Mouse (Mus musculus) liver, embryonic 15.5 days (tissue): Measurements from ENCODE around the gene Rapgef3. TPM values are rescaled to one million over a fixed set of nuclear protein-coding genes. Genes with fewer than 3 reads are reported as not detected.
A peak's percentile ranks its signal among the peaks of the same experiment; 100 is the strongest.

Experiments used
- ATAC-seq: fragments of 200-750 bp; cut with Nextera tagmentation; 2 replicates; pipeline ENCODE4 v1.8.0; 2017; ENCODE audit warnings: moderate number of reproducible peaks, mild to moderate bottlenecking, moderate library complexity; ENCODE audit not compliant: insufficient read depth
- H3K27ac ChIP-seq: fragments of 300-500 bp; sonication (generic); replicated peaks from 2 replicates; pipeline ENCODE4 v1.5.1; 2015; ENCODE audit warnings: mild to moderate bottlenecking, inconsistent platforms
- H3K27me3 ChIP-seq: fragments of 300-500 bp; sonication (generic); 2 replicates; pipeline ENCODE4 v1.6.1; 2015; ENCODE audit warnings: mild to moderate bottlenecking, inconsistent platforms
- H3K36me3 ChIP-seq: fragments of 300-500 bp; sonication (generic); replicated peaks from 2 replicates; pipeline ENCODE4 v1.6.1; 2015; ENCODE audit warnings: moderate library complexity, mild to moderate bottlenecking, inconsistent platforms
- H3K4me1 ChIP-seq: fragments of 300-500 bp; sonication (generic); replicated peaks from 2 replicates; pipeline ENCODE4 v1.6.1; 2015; ENCODE audit warnings: inconsistent platforms
- H3K4me2 ChIP-seq: fragments of 300-500 bp; sonication (generic); 2 replicates; pipeline ENCODE4 v1.6.1; 2015; ENCODE audit warnings: moderate library complexity, mild to moderate bottlenecking, inconsistent platforms
- H3K4me3 ChIP-seq: fragments of 300-500 bp; sonication (generic); replicated peaks from 2 replicates; pipeline ENCODE4 v1.5.1; 2015; ENCODE audit warnings: mild to moderate bottlenecking, inconsistent platforms
- H3K9ac ChIP-seq: fragments of 300-500 bp; sonication (generic); 2 replicates; pipeline ENCODE4 v1.6.1; 2015; ENCODE audit warnings: moderate library complexity, mild to moderate bottlenecking, inconsistent platforms
- H3K9me3 ChIP-seq: fragments of 300-500 bp; sonication (generic); replicated peaks from 2 replicates; pipeline ENCODE4 v1.6.1; 2016; ENCODE audit warnings: inconsistent platforms
- WGBS: fragments of 180-500 bp; shearing (Covaris S2); methylation state at CpG from one replicate; pipeline ENCODE4 v1.1.7; 2015; ENCODE audit warnings: mixed read lengths; ENCODE audit not compliant: insufficient replicate concordance; 5-methylcytosine and 5-hydroxymethylcytosine counted together
- polyA plus RNA-seq: library from polyadenylated mRNA; unstranded; fragments of >200 nt; fragmentation: Nextera tagmentation; extraction: Ambion mirVana; gene quantifications from 2 replicates; pipeline ENCODE4 v1.2.1, GENCODE M21; 2015

The Rapgef3 gene
- polyA plus RNA-seq, 1 experiment from 2014 or later = 2.1 TPM

DNA sequence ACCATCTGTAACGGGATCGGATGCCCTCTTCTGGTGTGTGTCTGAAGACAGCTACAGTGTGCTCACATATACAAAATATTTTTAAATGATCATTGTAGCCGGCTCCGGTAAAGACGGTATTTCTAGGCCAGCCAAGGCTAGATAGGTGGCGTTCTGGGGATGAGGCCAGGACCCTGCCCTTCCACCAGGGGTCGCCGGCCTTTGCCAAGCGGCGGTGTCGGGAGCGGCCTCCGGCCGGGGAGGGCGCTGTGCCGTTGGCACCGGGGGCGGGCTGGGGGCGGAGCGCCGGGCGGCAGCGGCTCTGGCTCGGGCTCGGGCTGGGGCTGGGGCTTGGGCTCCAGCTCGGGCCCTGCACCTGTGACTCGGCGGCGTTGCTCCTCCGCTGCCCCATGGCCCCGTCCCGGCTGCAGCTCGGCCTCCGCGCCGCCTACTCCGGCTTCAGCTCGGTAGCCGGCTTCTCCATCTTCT lies 16.4 kb upstream of the Rapgef3 start:
- H3K9ac ChIP-seq = peak overlapping the region; percentile 98
- ATAC-seq = peak; percentile 78
- 0 out of 2 replicates have a peak, but pooled peaks cover 9% of the 10 kb centered on the region for H3K36me3 ChIP-seq
- no peaks in the 10 kb centered on the region for H3K9me3 ChIP-seq
- peaks cover 23% of the 10 kb centered on the region for H3K27me3 ChIP-seq
- H3K27ac ChIP-seq = peak overlapping the region; percentile 98
- H3K4me3 ChIP-seq = peak overlapping the region; percentile 94
- peaks cover 75% of the 10 kb centered on the region for H3K4me1 ChIP-seq
- H3K4me2 ChIP-seq = peak overlapping the region; percentile 74
- WGBS = 2% methylated on average over 39 of the region's 39 CpGs

DNA sequence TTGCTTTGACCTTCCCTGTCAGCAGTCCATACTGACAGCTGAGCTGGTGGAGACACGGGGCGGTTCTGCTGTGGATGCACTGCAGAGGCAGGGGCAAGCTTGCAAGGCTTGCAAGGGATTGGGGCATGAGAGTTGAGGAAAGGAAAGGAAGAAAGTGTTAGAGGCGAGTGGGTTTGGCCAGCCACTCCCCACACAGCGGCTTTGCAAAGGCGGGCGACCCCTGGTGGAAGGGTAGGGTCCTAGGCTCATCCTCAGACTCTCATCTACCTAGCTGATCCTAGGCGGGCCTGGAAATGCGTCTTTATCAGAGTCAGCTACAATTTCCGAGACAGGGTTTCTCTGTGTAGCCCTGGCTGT lies 15.0 kb upstream of the Rapgef3 start:
- Histone ChIP-seq H3K9me3 (no peaks in the 10 kb centered on the region), H3K27me3 (peaks cover 26% of the 10 kb centered on the region), H3K4me2 (peak overlapping the region; percentile 51), H3K9ac (no peak overlapping the region; the same call in 1 of the 2 replicates), H3K4me3 (peak overlapping the region; percentile 33), H3K27ac (no peak overlapping the region), H3K36me3 (0 out of 2 replicates have a peak, but pooled peaks cover under 1% of the 10 kb centered on the region), H3K4me1 (peaks cover 61% of the 10 kb centered on the region)
- WGBS = 3% methylated on average over 9 of the region's 9 CpGs
- ATAC-seq = no peak

DNA sequence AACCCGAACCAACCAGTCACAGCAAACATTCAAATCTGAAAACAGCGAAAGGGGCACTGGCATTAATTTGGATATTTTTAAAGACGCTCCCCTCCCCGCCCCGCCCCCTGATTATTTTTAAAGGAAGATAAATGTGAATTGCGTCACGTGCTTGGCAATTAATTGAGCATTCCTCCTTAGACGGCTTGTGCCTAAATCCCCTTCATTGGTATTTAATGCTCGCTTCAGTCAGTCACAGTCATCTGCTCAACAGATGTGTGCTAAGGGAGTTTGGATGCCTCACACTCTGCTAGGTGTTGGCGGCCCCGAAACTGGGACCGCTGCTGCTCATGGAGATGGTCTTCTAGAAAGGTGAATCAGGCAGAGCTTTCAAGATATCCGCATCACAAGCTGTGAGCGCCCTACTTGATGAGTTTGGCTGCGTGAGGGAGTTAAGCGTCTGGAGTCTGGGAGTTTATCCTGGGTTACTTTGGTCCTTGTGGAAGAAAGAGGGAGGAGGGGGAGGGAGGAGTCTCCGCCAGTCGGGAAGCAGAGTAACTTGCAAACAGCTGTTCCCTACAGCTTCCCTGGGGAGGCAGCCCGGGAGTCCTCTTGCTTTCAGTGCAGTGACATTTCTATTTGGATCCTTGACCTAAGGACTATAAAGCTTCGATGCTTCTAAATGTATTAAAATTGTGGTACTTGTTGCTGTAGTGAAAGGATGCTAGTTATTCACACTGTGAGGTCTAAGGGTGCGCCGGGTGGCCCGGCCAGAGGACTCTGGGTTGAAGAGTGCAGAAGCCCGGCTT lies 14.4 kb upstream of the Rapgef3 start:
- Histone ChIP-seq H3K9me3 (no peaks in the 10 kb centered on the region), H3K27ac (no peak overlapping the region), H3K27me3 (peaks cover 29% of the 10 kb centered on the region), H3K4me1 (peaks cover 55% of the 10 kb centered on the region), H3K4me3 (peak overlapping the region; percentile 33), H3K9ac (no peak overlapping the region; the same call in 1 of the 2 replicates), H3K36me3 (no peaks in the 10 kb centered on the region), H3K4me2 (peak overlapping the region; percentile 51)
- 29% methylated on average over 24 of the region's 24 CpGs for WGBS
- no peak for ATAC-seq

DNA sequence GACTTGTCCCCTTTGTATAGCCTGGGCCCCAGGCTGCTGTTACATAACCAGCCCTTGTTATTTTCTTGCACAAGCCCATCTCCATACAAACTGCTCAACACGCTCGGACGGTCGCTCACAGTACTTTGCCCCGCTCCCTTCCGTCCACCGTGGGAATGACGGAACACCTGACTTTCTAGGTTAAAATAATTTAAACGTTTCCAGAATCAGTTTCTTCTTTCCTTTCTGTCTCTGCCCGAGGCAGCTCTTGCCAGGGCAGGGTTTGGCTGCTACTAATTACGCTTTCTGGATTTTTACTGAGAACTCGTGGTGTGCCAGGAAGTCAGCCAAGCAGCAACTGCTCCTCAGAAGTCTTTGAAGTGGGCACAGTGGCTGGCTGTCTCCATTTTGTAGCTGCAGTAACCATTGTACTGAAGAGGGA lies 12.8 kb upstream of the Rapgef3 start:
- Histone ChIP-seq H3K4me2 (peak overlapping the region; percentile 13; the same call in 1 of the 2 replicates), H3K4me1 (peaks cover 40% of the 10 kb centered on the region), H3K36me3 (no peaks in the 10 kb centered on the region), H3K27ac (no peak overlapping the region), H3K9me3 (no peaks in the 10 kb centered on the region), H3K27me3 (peaks cover 31% of the 10 kb centered on the region), H3K9ac (no peak overlapping the region), H3K4me3 (no peak overlapping the region)
- 62% methylated on average over 12 of the region's 12 CpGs for WGBS
- no peak for ATAC-seq

DNA sequence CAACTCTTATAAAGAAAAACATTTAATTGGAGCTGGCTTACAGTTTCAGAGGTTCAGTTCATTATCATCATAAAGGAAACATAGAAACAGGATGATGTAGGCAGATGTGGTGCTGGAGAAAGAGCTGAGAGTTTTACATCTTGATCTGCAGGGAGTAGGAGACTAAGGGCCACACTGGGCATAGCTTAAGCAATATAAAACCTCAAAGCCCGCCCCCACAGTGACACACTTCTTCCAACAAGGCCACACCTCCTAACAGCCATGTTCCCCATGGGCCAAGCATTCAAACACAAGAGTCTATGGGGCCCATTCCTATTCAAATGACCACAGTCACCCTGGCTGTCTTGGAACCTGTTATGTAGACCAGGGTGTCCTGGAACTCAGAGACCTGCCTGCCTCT lies 11.8 kb upstream of the Rapgef3 start:
- no peak for ATAC-seq
- Histone ChIP-seq H3K27ac (no peak overlapping the region), H3K4me2 (no peak overlapping the region), H3K4me1 (peaks cover 29% of the 10 kb centered on the region), H3K36me3 (no peaks in the 10 kb centered on the region), H3K4me3 (no peak overlapping the region), H3K9me3 (no peaks in the 10 kb centered on the region), H3K27me3 (peaks cover 35% of the 10 kb centered on the region), H3K9ac (no peak overlapping the region)
- 77% methylated on average over 1 of the region's 1 CpGs for WGBS

DNA sequence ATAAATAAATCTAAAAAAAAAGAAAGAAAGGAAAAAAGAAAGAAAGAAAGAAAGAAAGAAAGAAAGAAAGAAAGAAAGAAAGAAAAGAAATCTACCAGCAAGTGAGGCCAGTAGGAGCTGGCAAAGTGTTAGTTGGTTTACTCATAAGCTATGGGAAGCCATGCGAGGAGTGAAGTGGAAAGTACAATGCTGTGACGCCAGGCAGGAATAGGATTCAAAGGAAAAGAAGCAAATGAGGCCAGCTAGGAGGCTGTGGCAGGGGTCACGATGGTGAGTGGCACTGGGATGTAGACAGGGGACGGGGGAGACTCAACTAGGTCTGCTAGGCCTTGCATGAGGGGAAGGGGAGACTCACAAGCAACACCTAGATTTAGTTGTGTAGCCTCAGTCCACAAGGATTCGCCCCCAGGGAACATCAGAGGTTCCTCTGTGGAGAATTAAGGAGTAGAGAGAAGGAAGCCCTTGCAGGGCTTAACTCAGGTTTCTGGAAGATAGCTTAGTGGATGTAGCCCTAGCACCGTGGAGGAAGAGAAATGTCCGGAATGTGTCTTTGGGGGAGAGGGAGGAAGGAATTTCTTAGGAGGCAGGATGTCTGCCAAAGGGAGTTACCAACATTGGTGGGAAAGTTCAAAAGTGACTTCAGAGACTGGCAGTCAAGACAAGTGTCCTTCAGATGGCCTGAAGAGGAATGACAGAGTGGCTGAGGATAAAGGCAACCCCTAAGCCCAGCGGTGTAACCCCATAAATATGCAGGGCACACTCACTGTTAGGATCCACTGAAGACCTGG lies 10.7 kb upstream of the Rapgef3 start, which contains the start of gene Slc48a1:
Slc48a1 (plus strand) TSS at position 210 of the 788 bp plus-strand sequence.
- Histone ChIP-seq H3K9ac (no peak within 1 kb of the TSS), H3K4me2 (no peak within 1 kb of the TSS), H3K27ac (no peak within 1 kb of the TSS), H3K9me3 (no peaks in the 10 kb centered on the region), H3K36me3 (no peaks in the 10 kb centered on the region), H3K4me3 (no peak within 1 kb of the TSS), H3K4me1 (peaks cover 29% of the 10 kb centered on the region), H3K27me3 (peaks cover 35% of the 10 kb centered on the region)
- ATAC-seq = no peak
- 54% methylated on average over 8 of the region's 8 CpGs for WGBS

DNA sequence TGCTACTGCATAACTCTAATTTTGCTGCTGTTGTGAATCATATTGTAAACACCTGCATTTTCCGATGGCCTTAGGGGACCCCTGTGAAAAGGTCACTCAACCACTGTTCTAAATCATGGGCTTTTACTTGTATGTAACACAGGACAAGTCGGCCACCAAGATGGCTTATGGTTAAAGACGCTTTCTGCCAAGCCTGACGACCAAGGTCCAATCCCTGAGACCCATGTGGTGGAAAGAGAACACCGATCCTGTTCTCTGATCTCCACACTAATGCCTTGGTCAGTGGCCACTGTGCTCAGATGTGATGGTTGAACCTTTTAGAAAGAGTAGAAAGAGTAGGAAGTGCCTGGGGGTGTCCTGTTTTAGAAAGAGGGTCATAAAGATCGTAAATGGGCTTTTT lies 9.1 kb upstream of the Rapgef3 start:
- no peak overlapping the region for H3K4me2 ChIP-seq
- ATAC-seq = no peak
- no peaks in the 10 kb centered on the region for H3K36me3 ChIP-seq
- H3K27me3 ChIP-seq = peaks cover 28% of the 10 kb centered on the region
- H3K9ac ChIP-seq = no peak overlapping the region
- H3K27ac ChIP-seq = no peak overlapping the region
- H3K4me3 ChIP-seq = no peak overlapping the region
- peaks cover 27% of the 10 kb centered on the region for H3K4me1 ChIP-seq
- no peaks in the 10 kb centered on the region for H3K9me3 ChIP-seq
- 62% methylated on average over 6 of the region's 6 CpGs for WGBS

DNA sequence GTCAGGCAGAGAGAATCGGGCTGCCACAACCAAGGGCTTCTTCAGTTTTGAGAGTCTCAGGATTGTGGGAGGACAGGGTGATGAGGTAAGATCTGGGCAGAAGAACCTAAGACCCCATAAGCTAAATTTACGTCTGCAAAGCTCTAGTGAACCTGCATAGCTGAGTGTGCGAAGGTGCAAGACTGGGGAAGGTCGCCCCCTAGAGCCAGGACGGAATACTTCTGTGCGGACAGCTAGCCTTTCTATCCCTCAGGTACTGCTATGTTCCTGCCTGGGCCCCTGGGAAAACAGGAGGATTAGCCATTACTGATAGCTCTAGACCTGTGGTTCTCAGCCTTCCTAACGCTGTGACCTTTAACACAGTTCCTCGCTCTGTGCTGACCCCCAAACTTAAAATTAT lies 8.7 kb upstream of the Rapgef3 start:
- Histone ChIP-seq H3K9ac (no peak overlapping the region), H3K4me3 (no peak overlapping the region), H3K9me3 (no peaks in the 10 kb centered on the region), H3K4me1 (peaks cover 27% of the 10 kb centered on the region), H3K27ac (no peak overlapping the region), H3K4me2 (no peak overlapping the region), H3K27me3 (peaks cover 25% of the 10 kb centered on the region), H3K36me3 (no peaks in the 10 kb centered on the region)
- ATAC-seq = no peak
- WGBS = 10% methylated on average over 8 of the region's 8 CpGs

DNA sequence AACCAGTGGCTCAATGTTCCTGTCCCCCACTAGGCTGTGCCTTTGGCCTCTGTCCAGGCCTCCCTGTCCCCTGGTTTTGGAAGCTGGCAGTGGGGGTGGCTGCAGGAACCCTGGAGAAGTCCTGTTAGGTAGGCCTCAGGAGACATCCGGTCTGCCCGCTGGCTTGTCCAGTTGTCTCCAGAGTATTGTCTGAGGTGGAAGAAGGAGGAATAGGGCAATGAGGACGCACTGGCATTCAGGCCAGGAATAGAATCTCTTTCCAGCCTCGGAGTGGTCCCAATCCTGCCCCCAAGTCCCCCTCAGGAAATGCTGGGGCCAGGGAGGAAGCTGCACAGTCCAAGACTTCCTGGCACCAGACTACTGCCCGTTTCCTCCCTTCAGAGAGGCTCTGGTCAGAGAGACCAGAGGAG lies 6.2 kb upstream of the Rapgef3 start:
- H3K27ac ChIP-seq = peak overlapping the region; percentile 51
- no peak overlapping the region for H3K4me2 ChIP-seq
- no peaks in the 10 kb centered on the region for H3K36me3 ChIP-seq
- H3K27me3 ChIP-seq = peaks cover 46% of the 10 kb centered on the region
- WGBS = 23% methylated on average over 5 of the region's 5 CpGs
- H3K4me3 ChIP-seq = no peak overlapping the region
- no peaks in the 10 kb centered on the region for H3K9me3 ChIP-seq
- peak; percentile 41 for ATAC-seq
- peaks cover 21% of the 10 kb centered on the region for H3K4me1 ChIP-seq
- H3K9ac ChIP-seq = no peak overlapping the region

DNA sequence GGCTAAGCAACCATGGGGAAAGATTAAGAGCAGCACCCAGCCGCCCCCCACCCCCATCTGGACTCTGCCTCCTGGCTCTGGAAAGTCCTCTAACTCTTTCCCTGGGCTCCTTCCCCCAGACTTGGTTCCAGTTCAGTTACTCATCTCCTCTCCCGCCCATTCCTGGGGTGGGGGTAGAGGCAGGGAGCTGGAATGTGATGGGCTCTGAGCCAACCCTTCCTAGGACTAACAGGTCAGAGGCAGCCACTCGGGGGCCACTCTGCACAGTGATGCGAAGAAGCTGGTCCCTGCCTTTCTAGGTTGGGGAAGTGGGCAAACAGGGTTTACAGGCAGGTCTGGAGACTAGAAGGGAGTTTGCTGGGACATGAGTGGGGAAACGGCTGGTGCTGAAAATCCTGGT lies 5.3 kb upstream of the Rapgef3 start:
- no peak for ATAC-seq
- no peak overlapping the region for H3K4me2 ChIP-seq
- no peak overlapping the region for H3K9ac ChIP-seq
- peaks cover 26% of the 10 kb centered on the region for H3K4me1 ChIP-seq
- peak overlapping the region; percentile 51; the same call in 1 of the 2 replicates for H3K27ac ChIP-seq
- no peak overlapping the region for H3K4me3 ChIP-seq
- WGBS = 35% methylated on average over 5 of the region's 5 CpGs
- peaks cover 53% of the 10 kb centered on the region for H3K27me3 ChIP-seq
- H3K9me3 ChIP-seq = no peaks in the 10 kb centered on the region
- no peaks in the 10 kb centered on the region for H3K36me3 ChIP-seq

DNA sequence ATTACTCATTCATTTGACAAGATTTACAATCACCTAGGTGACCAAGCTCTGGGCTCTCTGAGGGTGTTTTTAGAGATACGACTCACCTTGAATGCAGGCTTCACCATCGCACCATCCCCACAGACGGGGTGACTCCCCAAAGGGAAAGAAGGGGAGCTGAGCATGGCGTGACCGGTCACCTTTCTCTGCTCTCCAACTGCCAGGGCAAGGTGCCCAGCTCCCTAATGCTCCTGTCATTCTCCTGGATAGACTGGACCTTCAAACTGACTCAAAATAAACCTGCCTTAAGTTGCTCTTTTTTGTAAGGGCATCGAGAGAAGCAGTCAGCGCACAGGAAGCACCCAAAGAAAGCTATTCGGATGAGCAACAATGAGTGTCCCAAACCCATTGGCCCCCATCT lies 2.5 kb upstream of the Rapgef3 start:
- H3K4me1 ChIP-seq = peaks cover 40% of the 10 kb centered on the region
- no peak overlapping the region for H3K4me3 ChIP-seq
- peaks cover 75% of the 10 kb centered on the region for H3K27me3 ChIP-seq
- no peak overlapping the region for H3K27ac ChIP-seq
- ATAC-seq = no peak
- H3K9me3 ChIP-seq = no peaks in the 10 kb centered on the region
- 74% methylated on average over 8 of the region's 8 CpGs for WGBS
- H3K36me3 ChIP-seq = no peaks in the 10 kb centered on the region
- H3K9ac ChIP-seq = no peak overlapping the region
- no peak overlapping the region for H3K4me2 ChIP-seq
